Mouse (Mus musculus): ENCODE results near the gene Dnah1.

DNA sequence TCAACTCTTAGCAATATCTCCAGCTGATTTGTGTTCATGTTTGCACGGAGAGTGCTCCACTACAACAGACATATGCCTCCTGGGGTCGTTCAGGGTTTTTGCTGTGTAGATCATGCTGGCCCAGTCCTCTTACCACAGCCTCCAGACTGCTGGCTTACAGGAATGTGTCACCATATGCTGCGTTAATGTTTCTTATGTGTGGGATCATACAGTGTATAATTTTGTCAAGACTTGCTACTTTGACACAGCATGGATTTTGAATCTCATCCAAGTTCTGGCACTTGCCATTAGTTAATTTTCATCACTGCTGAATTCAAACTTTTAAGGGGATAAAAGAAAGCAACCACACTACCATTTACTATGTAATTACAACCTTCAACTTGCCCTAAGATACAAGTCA, 12.1 kb upstream of the Dnah1 start:
- TF ChIP-seq CTCF (IDR thresholded peaks at IDR 0.05; ENCODE audit: low read depth): no peak
- TF ChIP-seq EP300 (IDR thresholded peaks at IDR 0.05; ENCODE audit: low read depth): no peak
